Mouse (Mus musculus): ENCODE data around the gene Adgrg5. TPM values are rescaled to one million over a fixed set of nuclear protein-coding genes. Genes with fewer than 3 reads are reported as not detected.

Adgrg5 gene
- not detected in 2 replicates for total RNA-seq (2014; rRNA removed)
- polyA plus RNA-seq (2015; fragmentation: Nextera tagmentation; extraction: Ambion mirVana): 0.11 TPM in 1 of 2 replicates, not detected in the other

- Histone ChIP-seq H3K9ac (replicated peaks; ENCODE audit: low read length) (no peak within 1 kb of the TSS), H3K4me1 (ENCODE audit: insufficient read depth, low read length) (no peaks in the 10 kb centered on the region), H3K27me3 (ENCODE audit: insufficient read depth, low read length) (no peaks in the 10 kb centered on the region), H3K9me3 (ENCODE audit: low read length) (no peaks in the 10 kb centered on the region), H3K4me3 (ENCODE audit: low read length) (no peak within 1 kb of the TSS), H3K36me3 (ENCODE audit: insufficient read depth, low read length) (no peaks in the 10 kb centered on the region), H3K27ac (no peak within 1 kb of the TSS), H3K4me2 (ENCODE audit: low read depth, low read length) (no peak within 1 kb of the TSS)
- DNase-seq (ENCODE audit: low spot score) (no peak), ATAC-seq (no peak)
- WGBS: 46% methylated on average over 5 of the region's 8 CpGs
- TF ChIP-seq CTCF (IDR thresholded peaks at IDR 0.05; ENCODE audit: low read depth): no peak
These were observed at the start of gene Adgrg5 for GRCm38 (mm10) chr8:94923405-94923804. Gene Adgrg5, plus strand, starts transcription at chr8:94923694.

- TF ChIP-seq CTCF (IDR thresholded peaks at IDR 0.05; ENCODE audit: low read depth): peak; percentile 83
- Histone ChIP-seq H3K27ac (no peak overlapping the region), H3K4me2 (ENCODE audit: low read depth, low read length) (peak overlapping the region; percentile 99), H3K27me3 (ENCODE audit: insufficient read depth, low read length) (no peaks in the 10 kb centered on the region), H3K9me3 (ENCODE audit: low read length) (no peaks in the 10 kb centered on the region), H3K4me1 (ENCODE audit: insufficient read depth, low read length) (peaks cover 29% of the 10 kb centered on the region), H3K9ac (replicated peaks; ENCODE audit: low read length) (no peak overlapping the region), H3K36me3 (ENCODE audit: insufficient read depth, low read length) (no peaks in the 10 kb centered on the region), H3K4me3 (ENCODE audit: low read length) (no peak overlapping the region)
- DNase-seq (ENCODE audit: low spot score) (peak; percentile 70), ATAC-seq (no peak)
- WGBS: 18% methylated on average over 6 of the region's 6 CpGs
These were observed 49.1 kb upstream of the Adgrg5 start for GRCm38 (mm10) chr8:94874358-94874757.

GRCm38 (mm10) chr8:94875096-94875870 lies 48.2 kb upstream of the Adgrg5 start:
- Histone ChIP-seq H3K9me3 (ENCODE audit: low read length) (no peaks in the 10 kb centered on the region), H3K9ac (replicated peaks; ENCODE audit: low read length) (peak overlapping the region; percentile 60), H3K36me3 (ENCODE audit: insufficient read depth, low read length) (no peaks in the 10 kb centered on the region), H3K27me3 (ENCODE audit: insufficient read depth, low read length) (no peaks in the 10 kb centered on the region), H3K4me3 (ENCODE audit: low read length) (peak overlapping the region; percentile 63), H3K4me1 (ENCODE audit: insufficient read depth, low read length) (peaks cover 21% of the 10 kb centered on the region; the same call in 1 of the 2 replicates), H3K4me2 (ENCODE audit: low read depth, low read length) (peak overlapping the region; percentile 99), H3K27ac (no peak overlapping the region)
- WGBS: 15% methylated on average over 17 of the region's 17 CpGs
- ATAC-seq (no peak), DNase-seq (ENCODE audit: low spot score) (no peak)
- no peak for TF ChIP-seq CTCF (IDR thresholded peaks at IDR 0.05; ENCODE audit: low read depth)

GRCm38 (mm10) chr8:94875871-94876150 lies 47.7 kb upstream of the Adgrg5 start:
- Histone ChIP-seq H3K27me3 (ENCODE audit: insufficient read depth, low read length) (no peaks in the 10 kb centered on the region), H3K4me2 (ENCODE audit: low read depth, low read length) (peak overlapping the region; percentile 99), H3K9ac (replicated peaks; ENCODE audit: low read length) (peak overlapping the region; percentile 60), H3K9me3 (ENCODE audit: low read length) (no peaks in the 10 kb centered on the region), H3K36me3 (ENCODE audit: insufficient read depth, low read length) (no peaks in the 10 kb centered on the region), H3K4me1 (ENCODE audit: insufficient read depth, low read length) (peaks cover 21% of the 10 kb centered on the region; the same call in 1 of the 2 replicates), H3K4me3 (ENCODE audit: low read length) (peak overlapping the region; percentile 63), H3K27ac (no peak overlapping the region)
- DNase-seq (ENCODE audit: low spot score) (no peak), ATAC-seq (no peak)
- TF ChIP-seq CTCF (IDR thresholded peaks at IDR 0.05; ENCODE audit: low read depth): no peak
- WGBS: 0% methylated on average over 15 of the region's 20 CpGs

- Histone ChIP-seq H3K9me3 (ENCODE audit: low read length) (no peaks in the 10 kb centered on the region), H3K9ac (replicated peaks; ENCODE audit: low read length) (peak within 1 kb of the TSS; percentile 60), H3K4me2 (ENCODE audit: low read depth, low read length) (peak within 1 kb of the TSS; percentile 99), H3K4me1 (ENCODE audit: insufficient read depth, low read length) (peaks cover 21% of the 10 kb centered on the region; the same call in 1 of the 2 replicates), H3K27ac (no peak within 1 kb of the TSS), H3K36me3 (ENCODE audit: insufficient read depth, low read length) (no peaks in the 10 kb centered on the region), H3K27me3 (ENCODE audit: insufficient read depth, low read length) (no peaks in the 10 kb centered on the region), H3K4me3 (ENCODE audit: low read length) (peak within 1 kb of the TSS; percentile 63)
- under 1% methylated on average over 22 of the region's 37 CpGs for WGBS
- ATAC-seq (peak; percentile 27; the same call in 1 of the 2 replicates), DNase-seq (ENCODE audit: low spot score) (peak; percentile 74)
- no peak for TF ChIP-seq CTCF (IDR thresholded peaks at IDR 0.05; ENCODE audit: low read depth)
These were observed 47.2 kb upstream of the Adgrg5 start, which contains the start of gene Dok4 for GRCm38 (mm10) chr8:94876197-94876730. Gene Dok4, minus strand, starts transcription at chr8:94876330.

- H3K4me1 ChIP-seq (ENCODE audit: insufficient read depth, low read length): peaks cover 17% of the 10 kb centered on the region; the same call in 1 of the 2 replicates
- ATAC-seq (no peak), DNase-seq (ENCODE audit: low spot score) (no peak)
- no peaks in the 10 kb centered on the region for H3K36me3 ChIP-seq (ENCODE audit: insufficient read depth, low read length)
- H3K9me3 ChIP-seq (ENCODE audit: low read length): no peaks in the 10 kb centered on the region
- H3K27me3 ChIP-seq (ENCODE audit: insufficient read depth, low read length): no peaks in the 10 kb centered on the region
- H3K4me2 ChIP-seq (ENCODE audit: low read depth, low read length): peak overlapping the region; percentile 99
- H3K9ac ChIP-seq (replicated peaks; ENCODE audit: low read length): no peak overlapping the region
- no peak overlapping the region for H3K27ac ChIP-seq
- 56% methylated on average over 3 of the region's 3 CpGs for WGBS
- H3K4me3 ChIP-seq (ENCODE audit: low read length): no peak overlapping the region
- no peak for TF ChIP-seq CTCF (IDR thresholded peaks at IDR 0.05; ENCODE audit: low read depth)
These were observed 46.7 kb upstream of the Adgrg5 start for GRCm38 (mm10) chr8:94876820-94877219.

GRCm38 (mm10) chr8:94880742-94881141 lies 42.8 kb upstream of the Adgrg5 start:
- Histone ChIP-seq H3K9me3 (ENCODE audit: low read length) (no peaks in the 10 kb centered on the region), H3K4me2 (ENCODE audit: low read depth, low read length) (no peak overlapping the region), H3K27ac (no peak overlapping the region), H3K4me1 (ENCODE audit: insufficient read depth, low read length) (0 out of 2 replicates have a peak, but pooled peaks cover 6% of the 10 kb centered on the region), H3K4me3 (ENCODE audit: low read length) (no peak overlapping the region), H3K9ac (replicated peaks; ENCODE audit: low read length) (no peak overlapping the region), H3K36me3 (ENCODE audit: insufficient read depth, low read length) (no peaks in the 10 kb centered on the region), H3K27me3 (ENCODE audit: insufficient read depth, low read length) (no peaks in the 10 kb centered on the region)
- no peak for DNase-seq (ENCODE audit: low spot score)
- ATAC-seq: no peak
- TF ChIP-seq CTCF (IDR thresholded peaks at IDR 0.05; ENCODE audit: low read depth): no peak
- 78% methylated on average over 4 of the region's 4 CpGs for WGBS
